Mouse (Mus musculus): Measurements from ENCODE around the gene Prom2.

- TF ChIP-seq CTCF (IDR thresholded peaks at IDR 0.05; ENCODE audit: low read depth) (peak; percentile 70), EP300 (optimal IDR thresholded peaks at IDR 0.05) (no peak)
Measured at GRCm38 (mm10) chr2:127551078-127551477, 9.8 kb upstream of the Prom2 start.

Data from stomach, postnatal 0 days (tissue).